Mouse (Mus musculus): ENCODE measurements around the gene Mkrn1.
"Not testable (repeated sequence)": the region's sequence is repeated elsewhere in the genome, so short reads cannot be mapped to it uniquely, and the experiment has no call there.

Gene Mkrn1

DNA sequence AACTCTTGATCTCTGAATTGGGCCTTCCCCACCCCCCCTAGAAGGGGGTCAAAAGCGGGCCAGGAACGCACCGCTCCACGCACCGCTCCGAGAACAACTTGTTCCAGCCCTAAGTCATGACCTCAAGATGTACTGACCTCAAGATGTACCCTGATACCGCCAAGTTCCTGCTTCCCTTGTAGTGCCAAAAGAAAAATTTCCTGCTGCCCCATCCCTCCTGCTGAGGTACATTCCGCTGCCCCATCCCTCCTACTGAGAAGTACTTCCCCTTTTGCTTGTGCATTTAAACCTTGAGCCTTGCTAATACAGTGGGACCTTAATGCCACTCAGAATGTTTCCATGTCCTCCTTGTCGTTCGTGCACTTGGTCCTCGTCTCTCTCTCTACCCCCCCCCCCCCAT is 10.5 kb upstream of the Mkrn1 start:
- DNase-seq (ENCODE audit: low spot score in 2 of 2), result no peak

DNA sequence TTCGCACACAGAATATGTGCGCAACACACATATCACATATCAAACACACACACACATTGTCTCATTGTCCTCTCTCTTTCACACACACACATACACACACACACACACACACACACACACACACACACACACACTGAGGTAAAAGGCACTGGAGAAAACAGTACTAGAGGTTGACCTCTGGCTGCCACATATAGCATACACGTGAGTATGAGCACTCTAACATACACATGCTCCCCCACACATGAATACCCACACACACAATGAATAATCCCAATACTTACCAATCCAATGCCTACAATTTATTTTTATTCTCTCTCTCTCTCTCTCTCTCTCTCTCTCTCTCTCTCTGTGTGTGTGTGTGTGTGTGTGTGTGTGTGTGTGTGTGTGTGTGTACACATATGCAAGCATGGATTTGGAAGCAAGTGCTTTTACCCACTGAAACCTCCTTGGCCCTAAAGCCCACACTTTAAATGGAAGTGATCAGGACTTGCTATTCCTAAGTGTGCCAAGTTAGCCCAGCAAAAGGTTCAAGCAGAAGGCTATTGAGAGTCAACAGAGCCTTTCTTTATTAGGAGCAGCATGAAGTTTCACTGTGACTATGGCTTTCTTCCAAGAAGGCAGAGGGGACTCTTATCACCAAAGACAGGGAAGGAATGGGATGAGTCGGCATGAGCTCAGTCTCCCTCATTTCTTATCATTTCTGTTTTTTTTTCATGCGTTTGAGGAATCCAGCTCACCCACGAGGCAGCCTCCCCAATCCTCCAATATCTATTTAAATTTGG is 8.9 kb upstream of the Mkrn1 start:
- DNase-seq (ENCODE audit: low spot score in 2 of 2), result no peak

DNA sequence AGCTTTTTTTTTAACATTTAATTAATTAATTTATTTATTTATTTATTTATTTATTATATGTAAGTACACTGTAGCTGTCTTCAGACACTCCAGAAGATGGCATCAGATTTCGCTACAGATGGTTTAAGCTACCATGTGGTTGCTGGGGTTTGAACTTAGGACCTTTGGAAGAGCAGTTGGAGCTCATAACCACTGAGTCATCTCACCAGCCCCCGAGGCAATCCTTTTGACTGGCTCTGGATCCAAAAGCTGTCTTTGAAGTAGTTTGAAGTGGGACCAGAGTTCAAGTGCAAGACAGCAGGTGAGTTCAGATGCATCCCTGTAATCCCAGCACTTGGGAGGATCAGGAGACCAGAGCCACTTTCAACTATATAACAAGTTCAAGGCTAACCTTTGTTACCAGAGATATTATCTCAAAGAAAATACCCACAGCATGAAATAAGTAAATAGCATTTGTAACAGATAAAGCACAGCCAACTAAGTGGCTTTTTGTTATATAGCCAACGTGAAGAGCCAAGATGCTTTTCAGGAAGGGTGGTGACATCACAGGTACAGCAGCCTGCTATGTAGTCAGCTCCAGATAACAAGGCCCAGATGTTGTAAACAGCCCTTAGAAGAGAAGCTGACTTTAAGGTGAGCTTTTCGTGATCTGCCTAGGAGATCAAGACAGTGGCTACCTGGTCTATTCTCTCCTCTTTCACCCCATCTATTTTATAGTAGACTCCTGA is 7.2 kb upstream of the Mkrn1 start:
- no peak for DNase-seq (ENCODE audit: low spot score in 2 of 2)

DNA sequence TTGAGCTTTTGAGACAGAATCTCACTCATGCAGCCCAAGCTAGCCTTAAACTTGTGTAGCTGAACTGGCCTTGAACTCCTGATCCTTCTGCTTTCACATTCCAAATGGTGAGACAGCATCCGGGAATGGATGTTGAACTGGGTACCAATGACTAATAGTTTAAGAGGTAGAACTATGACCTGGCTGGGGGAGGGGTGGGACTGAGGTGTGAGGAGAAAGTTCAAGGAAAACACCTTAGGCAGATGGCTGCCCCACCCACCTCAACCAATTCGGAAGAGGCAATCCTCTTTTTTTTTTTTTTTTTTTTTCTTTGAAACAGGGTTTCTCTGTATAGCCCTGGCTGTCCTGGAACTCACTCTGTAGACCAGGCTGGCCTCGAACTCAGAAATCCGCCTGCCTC is 6.5 kb upstream of the Mkrn1 start:
- no peak for DNase-seq (ENCODE audit: low spot score in 2 of 2)

DNA sequence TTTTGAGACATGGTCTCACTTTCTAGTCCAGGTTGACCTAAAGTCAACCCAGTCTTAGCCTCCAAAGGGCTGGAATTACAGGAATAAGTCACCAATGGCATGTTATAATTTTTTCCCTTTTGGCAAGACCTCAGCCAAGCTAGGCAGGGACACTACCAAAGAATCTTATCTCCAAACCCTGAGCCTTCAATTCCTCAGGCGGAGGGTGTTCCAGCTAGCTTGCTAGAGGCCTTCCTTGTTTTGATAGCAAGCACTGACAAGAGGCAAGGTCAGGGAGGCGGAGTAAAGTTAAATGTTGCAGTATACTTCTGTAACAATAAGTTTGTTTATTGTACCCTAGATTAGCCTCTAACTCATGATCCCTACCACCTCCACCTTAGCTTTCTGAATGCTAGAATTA is 4.9 kb upstream of the Mkrn1 start:
- DNase-seq (ENCODE audit: low spot score in 2 of 2), result no peak

DNA sequence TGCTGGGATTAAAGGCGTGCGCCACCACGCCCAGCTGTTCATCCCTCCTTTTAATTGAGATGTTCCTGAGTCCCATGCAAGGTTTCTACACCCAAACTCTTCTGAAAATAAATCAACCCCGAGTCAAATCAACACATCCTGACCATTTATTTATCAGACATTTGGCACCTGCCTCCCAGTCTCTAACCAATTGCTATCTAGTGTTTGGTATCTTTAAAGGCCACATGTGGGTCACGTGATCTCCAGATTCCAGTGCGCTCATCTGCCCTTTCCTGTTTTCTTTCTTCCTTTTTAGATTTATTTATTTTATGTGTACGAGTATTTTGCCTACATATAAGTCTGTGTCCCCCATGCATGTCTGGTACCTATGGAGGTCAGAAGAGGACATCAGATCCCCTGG is 3.4 kb upstream of the Mkrn1 start:
- no peak for DNase-seq (ENCODE audit: low spot score in 2 of 2)

DNA sequence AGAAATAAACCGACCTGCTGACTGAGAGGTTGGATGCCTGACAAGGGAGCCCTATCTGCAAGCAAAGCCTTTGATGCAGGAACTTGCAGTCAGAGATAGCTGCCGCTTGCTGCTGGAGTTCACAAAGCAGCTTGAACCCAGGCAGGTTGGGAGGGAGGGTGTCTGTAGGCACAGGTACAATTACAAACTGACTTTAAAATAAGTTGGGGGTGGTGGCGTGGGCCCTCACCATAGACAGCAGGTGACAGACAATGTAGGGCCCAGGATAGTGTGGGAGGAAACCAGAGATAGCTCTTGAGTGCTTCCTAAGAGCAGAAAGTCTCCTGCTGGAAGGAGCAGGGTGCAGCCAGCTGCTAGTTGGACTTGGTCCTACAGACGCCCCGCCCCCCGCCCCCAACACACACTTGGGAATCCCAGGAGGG is 2.9 kb upstream of the Mkrn1 start:
- no peak for DNase-seq (ENCODE audit: low spot score in 2 of 2)

DNA sequence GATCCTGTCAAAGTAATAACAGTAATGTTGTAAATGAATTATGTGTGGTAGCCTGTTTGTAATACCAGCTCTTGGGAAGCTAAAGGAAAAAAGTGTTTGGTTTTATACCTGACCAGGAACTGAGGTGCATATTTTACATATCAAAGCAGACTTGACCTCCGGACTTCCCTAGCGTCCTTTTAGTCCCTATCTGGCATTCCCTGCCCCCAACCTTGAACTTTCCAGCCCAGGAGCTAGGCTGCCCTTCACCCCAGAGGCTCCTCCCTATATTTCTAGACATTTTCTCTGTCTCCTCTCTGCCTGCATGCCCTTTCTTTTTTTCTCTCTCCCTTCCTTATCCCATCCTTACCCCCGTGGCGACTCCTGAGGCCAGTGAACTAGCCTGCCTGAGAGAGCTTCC is 605 bp upstream of the Mkrn1 start:
- no peak for DNase-seq (ENCODE audit: low spot score in 2 of 2)

DNA sequence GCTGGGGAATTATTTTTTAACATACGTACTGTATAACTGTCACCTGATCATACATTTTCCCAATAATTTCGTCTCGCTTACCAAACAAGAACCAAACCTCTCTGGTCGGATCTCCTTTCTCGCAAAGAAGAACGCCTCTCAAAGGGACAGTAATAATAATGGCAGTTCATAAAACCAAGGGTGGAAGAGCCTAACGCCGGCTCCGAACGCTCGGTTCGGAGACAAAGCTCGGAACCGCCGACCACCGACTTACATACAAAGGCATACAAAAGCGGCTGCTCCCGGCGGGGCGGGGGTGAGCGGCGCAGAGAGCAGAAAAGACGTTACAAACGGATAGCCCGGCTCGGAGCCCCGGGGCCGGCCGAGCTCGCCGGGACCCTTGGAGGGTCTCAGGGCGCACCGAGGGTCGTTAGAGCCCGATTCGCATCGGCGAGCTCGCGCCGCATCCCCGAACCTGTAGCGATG is 844 bp downstream of the Mkrn1 start:
- peak in 1 of 2 experiments; percentile 17 for DNase-seq (ENCODE audit: low spot score in 2 of 2)

DNA sequence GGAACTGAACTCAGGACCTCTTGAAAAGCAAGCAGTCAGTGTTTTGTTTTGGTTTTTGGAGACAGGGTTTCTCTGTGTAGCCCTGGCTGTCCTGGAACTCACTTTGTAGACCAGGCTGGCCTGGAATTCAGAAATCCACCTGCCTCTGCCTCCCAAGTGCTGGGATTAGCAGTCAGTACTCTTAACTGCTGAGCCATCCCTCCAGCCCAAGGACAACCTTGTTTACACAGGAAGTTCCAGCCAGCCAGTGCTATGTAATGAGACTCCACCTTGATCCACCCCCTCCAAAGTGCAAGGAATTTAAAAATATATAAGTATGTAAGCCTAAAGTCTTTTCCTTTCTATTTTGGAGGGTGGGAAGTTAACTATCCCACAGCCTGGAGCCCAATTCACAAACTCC is 3.6 kb downstream of the Mkrn1 start:
- not testable (repeated sequence) for DNase-seq (ENCODE audit: low spot score in 2 of 2)

DNA sequence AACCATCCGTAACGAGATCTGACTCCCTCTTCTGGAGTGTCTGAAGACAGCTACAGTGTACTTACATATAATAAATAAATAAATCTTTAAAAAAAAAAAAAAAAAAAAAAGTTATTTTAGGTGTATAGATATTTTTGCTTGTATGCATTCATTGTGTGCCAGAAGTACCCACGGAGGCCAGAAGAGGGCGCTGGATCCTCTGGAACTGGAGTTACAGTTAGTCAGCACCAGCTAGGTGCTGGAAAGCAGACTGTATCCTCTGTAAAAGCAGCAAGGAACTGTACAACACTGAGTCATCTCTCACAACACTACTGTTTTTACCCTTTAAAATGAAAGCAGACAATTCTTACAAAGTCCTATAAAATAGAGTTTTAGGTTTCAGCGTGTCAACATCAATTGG is 4.5 kb downstream of the Mkrn1 start:
- peak; percentile 54 for DNase-seq (ENCODE audit: low spot score in 2 of 2)

DNA sequence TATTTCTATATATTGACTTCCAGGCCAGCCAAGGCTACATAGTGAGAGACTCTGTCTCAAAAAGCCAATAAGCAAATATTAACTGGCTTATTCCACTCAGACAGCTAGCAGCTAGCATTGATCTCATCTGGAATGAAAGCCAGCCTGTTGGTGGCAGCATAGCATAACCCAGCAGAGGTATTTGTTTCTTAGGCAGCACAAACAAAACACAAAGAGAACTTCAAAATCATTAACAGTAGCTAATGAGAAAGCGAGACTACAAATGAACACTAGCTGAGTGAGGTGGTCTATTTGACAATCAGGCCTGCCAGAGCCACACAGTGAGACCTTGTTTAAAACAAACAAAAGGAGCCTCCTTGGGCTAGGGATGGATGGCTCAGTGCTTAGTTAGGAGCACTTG is 6.2 kb downstream of the Mkrn1 start:
- no peak for DNase-seq (ENCODE audit: low spot score in 2 of 2)

DNA sequence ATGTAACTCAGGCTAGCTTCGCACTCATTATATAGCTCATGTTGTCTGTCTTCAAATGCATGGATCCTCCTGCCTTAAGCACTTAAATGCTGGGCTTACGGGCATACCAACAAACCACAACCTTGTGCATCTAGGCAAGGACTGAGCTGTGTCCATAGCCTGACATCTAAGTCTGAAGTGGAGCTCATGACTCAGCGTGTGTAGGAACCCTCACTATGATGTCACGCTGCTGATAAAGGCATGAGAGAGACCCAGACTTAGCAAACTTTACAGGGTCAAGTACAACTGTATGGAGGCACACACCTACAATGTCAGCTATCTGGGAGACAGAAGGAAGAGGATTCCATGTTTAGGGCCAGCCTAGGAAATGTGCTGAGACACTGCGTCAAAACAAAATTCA is 13.8 kb downstream of the Mkrn1 start:
- DNase-seq (ENCODE audit: low spot score in 2 of 2), result no peak

DNA sequence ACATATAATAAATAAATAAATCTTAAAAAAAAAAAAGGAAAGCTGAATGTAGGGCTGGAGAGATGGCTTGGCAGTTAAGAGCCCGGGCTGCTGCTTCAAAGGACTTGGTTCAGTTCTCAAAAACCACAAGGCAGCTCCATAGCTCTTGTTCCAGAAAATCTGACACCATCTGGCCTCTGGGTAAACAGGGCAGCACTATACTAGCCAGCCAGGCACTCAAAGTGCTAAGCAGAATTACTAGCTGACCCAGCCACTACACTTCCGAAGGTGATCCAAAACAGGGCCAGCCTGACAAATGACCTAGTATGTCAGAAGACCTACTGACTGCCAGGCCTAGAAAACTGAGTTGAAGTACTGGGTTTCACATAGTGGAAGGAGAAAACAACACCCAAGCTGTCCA is 17.1 kb downstream of the Mkrn1 start:
- no peak for DNase-seq (ENCODE audit: low spot score in 2 of 2)

DNA sequence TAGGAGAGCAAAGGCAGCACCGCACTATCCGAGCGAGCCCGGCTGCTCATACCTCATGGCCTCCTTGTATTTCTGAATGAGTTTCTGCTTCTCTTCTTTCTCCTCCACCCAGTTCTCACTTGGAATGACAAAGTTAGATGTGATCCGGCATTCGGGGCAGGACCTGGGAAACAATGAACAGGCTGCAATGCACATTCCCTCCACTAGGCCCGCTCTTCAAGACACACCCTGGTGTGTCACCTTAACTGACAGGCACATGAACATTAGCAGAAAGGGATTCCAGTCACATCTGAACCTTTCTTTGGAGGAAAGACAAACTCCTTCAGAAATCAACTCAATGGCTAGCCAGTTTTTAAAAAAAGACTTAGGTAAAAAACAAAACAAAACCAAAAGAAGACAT is 19.9 kb downstream of the Mkrn1 start:
- DNase-seq (ENCODE audit: low spot score in 2 of 2), result no peak

DNA sequence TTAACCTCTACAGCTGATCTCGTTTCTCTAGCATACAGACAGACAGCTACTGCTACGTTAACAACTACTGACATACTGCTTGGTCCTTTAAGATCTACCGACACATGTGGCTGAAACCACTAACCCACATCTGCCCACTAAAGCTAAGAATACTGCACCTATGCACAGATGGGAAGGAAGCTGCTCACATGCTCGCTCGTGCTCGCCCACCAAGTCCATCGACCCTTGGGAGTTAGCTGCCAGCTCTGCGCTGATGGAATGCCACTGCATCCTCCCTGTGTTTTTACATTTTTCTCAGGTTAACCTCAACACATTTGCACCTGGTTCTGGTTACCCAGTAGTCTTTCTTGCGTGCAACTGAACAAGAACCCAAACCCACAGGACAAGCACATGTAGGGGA is 21.9 kb downstream of the Mkrn1 start:
- DNase-seq (ENCODE audit: low spot score in 2 of 2), result no peak

DNA sequence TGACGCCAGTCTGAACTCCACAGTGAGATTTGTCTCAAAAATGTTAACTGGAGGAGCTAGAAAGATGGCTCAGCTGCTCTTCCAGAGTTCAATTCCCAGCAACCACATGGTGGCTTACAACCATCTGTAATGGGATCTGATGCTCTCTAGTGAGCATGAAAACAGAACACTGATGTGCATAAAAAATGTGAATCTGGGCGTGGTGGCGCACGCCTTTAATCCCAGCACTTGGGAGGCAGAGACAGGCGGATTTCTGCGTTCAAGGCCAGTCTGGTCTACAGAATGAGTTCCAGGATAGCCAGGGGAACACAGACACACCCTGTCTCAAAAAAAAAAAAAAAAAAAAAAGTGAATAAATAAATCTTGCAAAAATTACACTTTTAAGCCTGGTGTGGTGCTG is 23.2 kb downstream of the Mkrn1 start:
- DNase-seq (ENCODE audit: low spot score in 2 of 2), result no peak

DNA sequence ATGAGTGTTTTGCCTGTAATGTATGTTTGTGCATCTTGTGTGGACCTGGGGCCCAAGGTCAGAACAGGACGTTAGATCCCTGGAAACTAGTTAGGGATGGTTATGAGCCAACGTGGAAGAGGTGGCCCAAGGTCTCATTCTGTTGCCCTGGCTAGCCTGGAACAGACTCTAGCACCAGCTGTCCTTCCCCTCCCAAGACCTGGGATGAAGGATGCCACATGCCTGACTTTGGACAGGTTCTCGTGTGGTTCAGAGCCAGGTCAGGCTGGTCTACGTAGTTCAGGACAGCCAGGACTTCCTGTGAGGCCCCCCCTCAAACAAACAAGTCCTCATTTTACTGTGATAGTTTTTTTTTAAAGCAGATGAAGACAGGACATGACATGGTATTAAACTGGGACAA is 24.3 kb downstream of the Mkrn1 start:
- no peak for DNase-seq (ENCODE audit: low spot score in 2 of 2)

DNA sequence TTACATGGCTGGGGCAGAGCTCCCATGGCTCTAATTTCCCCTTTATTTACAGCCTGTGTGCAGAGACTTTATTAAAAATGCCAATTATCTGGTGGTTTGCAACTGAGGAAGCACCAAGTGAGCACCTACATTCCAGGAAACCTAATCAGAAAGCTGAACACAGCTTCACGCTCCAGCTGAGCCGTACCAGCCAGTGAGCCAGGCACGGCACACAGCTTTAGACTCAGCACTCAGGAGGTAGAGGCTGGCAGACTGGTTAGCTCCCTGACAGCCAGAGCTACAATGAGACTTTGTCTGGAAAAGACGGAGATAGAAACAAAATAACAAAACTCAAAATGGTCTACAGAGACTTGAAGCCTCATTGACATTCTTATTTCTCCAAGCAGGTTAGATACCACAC is 24.8 kb downstream of the Mkrn1 start:
- DNase-seq (ENCODE audit: low spot score in 2 of 2), result no peak

DNA sequence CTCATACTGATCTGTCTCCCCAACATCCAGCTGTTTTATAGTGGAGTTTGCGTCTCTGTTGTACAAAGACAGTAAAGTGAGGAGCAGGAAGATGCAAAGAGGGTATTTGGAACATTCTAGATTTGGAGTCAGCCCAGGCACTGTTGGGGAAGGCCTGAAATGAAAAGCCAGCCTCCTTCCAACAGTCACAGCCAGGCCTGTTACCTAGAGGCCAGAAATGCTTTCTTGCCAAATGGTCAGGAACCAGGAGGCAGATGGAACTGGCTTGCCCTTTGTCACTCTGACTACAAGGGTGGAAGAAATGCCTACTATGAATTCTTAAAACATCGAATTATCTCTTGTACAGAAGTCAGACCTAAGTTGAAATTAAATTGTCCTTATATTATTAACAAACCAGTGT is 30.3 kb downstream of the Mkrn1 start:
- no peak for DNase-seq (ENCODE audit: low spot score in 2 of 2)

DNA sequence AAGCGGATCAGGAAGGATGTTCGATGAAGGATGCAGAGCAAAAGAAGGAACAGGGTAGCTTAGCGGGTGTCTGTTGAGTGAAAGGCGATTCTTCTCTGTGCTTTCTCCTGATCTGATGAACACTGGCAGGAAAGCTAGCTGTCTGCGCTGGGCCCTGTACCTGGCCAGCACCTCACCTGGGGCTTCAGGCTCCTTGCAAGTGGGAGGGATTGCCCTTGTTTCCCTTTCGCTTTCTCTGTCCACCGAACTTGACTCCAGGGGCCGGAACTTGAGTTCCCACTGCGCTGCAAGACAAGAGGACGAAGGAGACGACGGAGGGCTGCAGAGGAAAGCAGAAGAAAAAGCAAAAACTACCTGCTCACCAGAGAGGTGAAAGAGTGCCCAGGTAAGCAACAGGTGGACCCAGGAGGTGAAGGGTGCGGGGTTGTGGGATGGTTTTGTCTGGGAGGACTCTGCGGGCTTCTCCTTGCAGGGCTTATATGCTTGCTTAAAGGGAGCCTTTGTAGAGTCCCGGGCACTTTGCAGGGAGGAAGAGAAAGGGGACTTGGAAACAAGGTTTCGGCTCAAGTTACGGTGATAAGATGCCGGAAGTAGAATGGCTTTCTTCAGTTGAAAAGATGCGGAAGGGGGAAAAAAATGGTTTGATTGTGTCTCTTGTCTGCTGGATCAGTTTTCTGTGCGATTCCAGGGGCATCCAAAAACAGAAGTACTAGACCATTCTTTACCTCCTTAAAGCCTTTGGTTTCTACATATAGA is 39.0 kb downstream of the Mkrn1 start, which contains the start of gene Rab19:
Gene Rab19, plus strand, starts transcription at position 51 of the 756 bp plus-strand sequence.
- DNase-seq (ENCODE audit: low spot score in 2 of 2), result no peak

DNA sequence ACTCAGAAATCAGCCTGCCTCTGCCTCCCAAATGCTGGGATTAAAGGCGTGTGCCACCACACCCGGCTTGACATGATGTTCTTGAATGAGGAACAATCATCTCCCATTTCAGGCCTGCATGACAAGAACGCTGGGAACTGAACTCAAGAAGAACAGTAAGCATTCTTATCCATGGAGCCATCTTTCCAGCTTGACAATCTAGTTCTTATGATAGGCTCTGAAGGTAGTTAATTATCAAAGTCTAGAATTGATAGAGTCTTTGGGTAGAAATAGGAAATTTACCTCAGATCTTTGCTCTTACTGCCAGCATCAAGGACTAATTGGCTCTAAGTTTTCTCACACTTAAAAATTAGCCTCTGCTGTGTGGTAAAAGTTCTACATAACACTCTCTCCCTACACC is 40.0 kb downstream of the Mkrn1 start:
- no peak for DNase-seq (ENCODE audit: low spot score in 2 of 2)

DNA sequence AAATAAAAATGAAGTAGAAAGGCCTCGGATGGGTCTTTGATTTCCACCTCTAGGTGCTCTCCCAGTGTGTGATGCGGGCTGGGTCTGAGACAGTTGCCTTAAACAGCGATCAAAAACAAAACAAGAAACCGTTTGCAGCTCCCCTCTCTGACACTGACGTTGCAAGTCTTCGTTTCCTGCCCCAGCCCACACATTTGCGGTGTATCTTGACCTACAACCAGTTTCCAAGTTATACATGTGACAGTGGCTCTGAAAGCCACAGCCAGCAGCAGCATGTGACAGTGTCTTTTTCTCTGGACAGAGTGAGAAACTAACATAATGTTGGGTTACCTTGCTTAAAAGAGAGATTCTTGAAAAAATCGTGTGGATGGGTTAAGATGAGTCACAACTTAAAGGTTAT is 40.5 kb downstream of the Mkrn1 start:
- no peak for DNase-seq (ENCODE audit: low spot score in 2 of 2)
